Mouse (Mus musculus) cerebellum, postnatal 14 days (tissue): ENCODE data around the gene Myo18b.

Experiments
- DNase-seq, 2 experiments: peaks; one replicate each; pipeline ENCODE4 v3.0.0; 2021; ENCODE audit warnings: mixed read lengths in 2 of 2

Gene Myo18b

GRCm38 (mm10) chr5:112876846-112877390 is 19.2 kb downstream of the Myo18b start:
- peak; percentile 78 to 79 for DNase-seq

GRCm38 (mm10) chr5:112872999-112873398 is 23.2 kb downstream of the Myo18b start:
- no peak for DNase-seq

- peak; percentile 89 to 94 for DNase-seq
These were observed 25.4 kb downstream of the Myo18b start for GRCm38 (mm10) chr5:112870729-112871128.

- DNase-seq = no peak
These were observed 27.5 kb downstream of the Myo18b start for GRCm38 (mm10) chr5:112868620-112869019.

GRCm38 (mm10) chr5:112864719-112865367 is 31.3 kb downstream of the Myo18b start:
- DNase-seq = peak; percentile 68 to 85

GRCm38 (mm10) chr5:112859379-112860035 is 36.7 kb downstream of the Myo18b start:
- DNase-seq = peak; percentile 80 to 86

GRCm38 (mm10) chr5:112853179-112853578 is 43.0 kb downstream of the Myo18b start:
- DNase-seq = peak; percentile 55 to 79

GRCm38 (mm10) chr5:112851389-112851788 is 44.8 kb downstream of the Myo18b start:
- DNase-seq = no peak

- DNase-seq = peak; percentile 74 to 84
These were observed 47.4 kb downstream of the Myo18b start for GRCm38 (mm10) chr5:112848586-112849280.

GRCm38 (mm10) chr5:112847985-112848542 is 48.1 kb downstream of the Myo18b start:
- no peak for DNase-seq

- DNase-seq = no peak
These were observed 50.0 kb downstream of the Myo18b start for GRCm38 (mm10) chr5:112846146-112846545.

GRCm38 (mm10) chr5:112844460-112844859 is 51.7 kb downstream of the Myo18b start:
- no peak for DNase-seq

- DNase-seq = no peak
These were observed 52.4 kb downstream of the Myo18b start for GRCm38 (mm10) chr5:112843676-112844257.

- DNase-seq = no peak
These were observed 53.5 kb downstream of the Myo18b start for GRCm38 (mm10) chr5:112842696-112843095.

GRCm38 (mm10) chr5:112841850-112842249 is 54.3 kb downstream of the Myo18b start:
- no peak for DNase-seq

GRCm38 (mm10) chr5:112834896-112835295 is 61.3 kb downstream of the Myo18b start:
- no peak for DNase-seq

GRCm38 (mm10) chr5:112833866-112834265 is 62.3 kb downstream of the Myo18b start:
- no peak for DNase-seq

- peak; percentile 37 to 38 for DNase-seq
These were observed 70.9 kb downstream of the Myo18b start for GRCm38 (mm10) chr5:112825091-112825794.

- DNase-seq = no peak
These were observed 71.8 kb downstream of the Myo18b start for GRCm38 (mm10) chr5:112824376-112824775.

GRCm38 (mm10) chr5:112822426-112822825 is 73.7 kb downstream of the Myo18b start:
- DNase-seq = no peak

- DNase-seq = no peak
These were observed 81.1 kb downstream of the Myo18b start for GRCm38 (mm10) chr5:112815051-112815450.

GRCm38 (mm10) chr5:112807629-112808028 is 88.5 kb downstream of the Myo18b start:
- DNase-seq = no peak
